Mouse (Mus musculus) MEL-GATA-1-ER (cell line): ENCODE data around the gene Rbm6.
A peak's percentile ranks its signal among the peaks of the same experiment; 100 is the strongest.

ENCODE experiments used
- DNase-seq: peaks from one replicate; pipeline ENCODE4 v3.0.0-alpha.2; 2012; ENCODE audit warnings: low read depth; ENCODE audit errors: extremely low read depth

Gene Rbm6

DNA sequence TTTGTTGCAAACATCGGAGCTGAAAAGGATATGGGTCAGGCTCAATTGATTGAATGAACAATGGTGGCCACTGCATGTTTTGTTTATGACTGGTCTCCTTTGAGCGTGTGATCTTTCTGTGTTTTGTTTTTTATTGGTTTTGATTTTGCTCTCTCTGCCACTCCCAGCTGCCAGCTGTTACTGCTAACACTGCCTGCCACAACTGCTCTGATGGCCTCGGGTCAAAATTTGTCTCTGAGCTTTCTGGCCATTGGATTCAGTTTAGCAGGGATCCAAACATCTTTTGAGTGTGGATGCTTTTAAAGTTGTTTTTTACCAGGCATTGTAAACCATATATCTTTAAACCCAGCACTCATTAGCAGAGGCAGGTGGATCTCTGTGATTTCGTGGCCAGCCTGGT lies 7.4 kb upstream of the Rbm6 start:
- DNase-seq, result no peak

DNA sequence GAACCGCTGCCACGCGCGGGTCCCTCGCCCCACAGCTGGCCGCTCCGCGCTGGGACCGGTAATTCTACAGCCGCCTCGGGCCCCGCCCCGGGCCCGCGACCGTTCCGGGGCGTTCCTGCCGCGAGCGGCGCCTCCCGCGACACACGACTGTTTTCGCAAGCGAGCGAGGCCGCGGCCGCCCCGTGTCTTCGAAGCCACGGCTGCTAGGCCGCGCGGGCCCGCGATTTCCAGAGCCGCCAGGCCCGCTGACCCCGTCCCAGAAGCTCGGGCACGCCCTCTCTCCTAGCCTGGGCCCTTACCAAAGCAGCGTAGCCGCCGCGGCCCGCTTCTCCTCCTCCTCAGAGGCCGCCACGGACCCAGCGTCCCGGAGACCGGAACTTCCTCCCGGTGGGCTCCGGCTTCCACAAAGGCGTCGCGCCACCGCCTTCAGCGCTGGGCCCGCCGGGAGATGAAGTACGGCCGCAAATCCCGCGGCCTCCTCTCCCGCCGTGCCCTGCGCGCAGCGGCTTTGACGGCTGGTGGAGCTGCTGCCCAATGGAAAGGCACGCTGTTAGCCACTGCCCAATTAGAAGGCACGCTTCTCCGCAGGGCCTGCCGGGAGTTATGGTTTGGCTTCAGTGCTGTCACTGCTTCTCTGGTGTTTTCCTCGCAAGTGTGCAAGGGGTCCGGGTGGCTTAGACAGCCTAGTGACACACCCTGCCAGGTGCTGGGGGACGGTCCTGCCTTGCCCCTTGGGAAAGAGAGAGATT lies 513 bp downstream of the Rbm6 start:
- DNase-seq, result peak; percentile 94

DNA sequence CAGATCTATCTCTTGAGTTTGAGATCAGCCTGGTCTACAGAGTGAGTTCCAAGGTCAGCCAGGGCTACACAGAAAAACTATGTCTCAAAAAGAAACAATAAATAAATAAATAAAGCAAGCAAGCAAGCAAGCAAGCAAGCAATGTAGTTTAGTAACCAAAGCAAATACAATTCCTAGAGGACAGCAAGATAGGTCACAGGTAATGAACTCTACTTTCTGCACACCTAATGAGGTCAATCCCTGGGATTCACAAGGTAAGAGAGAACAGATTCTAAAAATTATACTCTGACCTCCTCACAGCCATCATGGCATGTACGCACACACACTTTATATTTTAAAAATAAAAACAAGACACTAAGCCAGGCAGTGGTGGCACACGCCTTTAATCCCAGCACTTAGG lies 7.0 kb downstream of the Rbm6 start:
- no peak for DNase-seq

DNA sequence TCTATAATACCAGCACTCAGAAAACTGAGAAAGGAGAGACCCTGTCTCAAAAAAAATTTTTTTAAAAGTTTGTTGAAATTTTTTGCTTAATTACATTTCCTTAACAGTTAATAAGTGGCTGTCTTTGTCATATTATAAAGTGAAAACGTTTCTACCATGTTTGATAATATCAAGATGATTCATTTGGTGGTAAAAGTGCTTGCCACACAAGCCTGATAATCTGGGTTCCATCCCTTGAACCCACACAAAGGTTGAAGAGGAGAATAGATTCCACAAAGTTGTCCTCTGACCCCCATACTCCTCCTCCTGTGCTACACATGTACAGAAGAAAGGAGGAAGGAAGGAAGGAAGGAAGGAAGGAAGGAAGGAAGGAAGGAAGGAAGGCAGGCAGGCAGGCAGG lies 8.5 kb downstream of the Rbm6 start:
- DNase-seq, result no peak

DNA sequence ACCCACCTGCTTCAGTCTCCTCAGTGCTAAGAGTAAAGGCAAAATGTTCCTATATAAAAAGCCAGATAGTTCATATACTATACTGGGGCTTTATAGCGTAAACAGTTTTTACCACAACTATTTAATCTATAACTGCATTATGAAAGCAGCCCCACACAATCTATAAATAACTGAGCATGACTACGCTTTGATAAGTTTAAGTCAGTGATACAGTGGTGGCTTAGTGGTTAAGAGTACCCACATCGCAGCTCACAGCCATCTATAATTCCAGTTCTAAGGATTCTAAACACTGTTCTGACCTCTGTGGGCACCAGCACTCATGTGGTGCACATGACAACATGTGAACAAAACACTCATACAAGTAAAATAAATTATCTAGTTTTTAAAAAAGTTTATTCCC lies 14.7 kb downstream of the Rbm6 start:
- DNase-seq, result peak; percentile 23

DNA sequence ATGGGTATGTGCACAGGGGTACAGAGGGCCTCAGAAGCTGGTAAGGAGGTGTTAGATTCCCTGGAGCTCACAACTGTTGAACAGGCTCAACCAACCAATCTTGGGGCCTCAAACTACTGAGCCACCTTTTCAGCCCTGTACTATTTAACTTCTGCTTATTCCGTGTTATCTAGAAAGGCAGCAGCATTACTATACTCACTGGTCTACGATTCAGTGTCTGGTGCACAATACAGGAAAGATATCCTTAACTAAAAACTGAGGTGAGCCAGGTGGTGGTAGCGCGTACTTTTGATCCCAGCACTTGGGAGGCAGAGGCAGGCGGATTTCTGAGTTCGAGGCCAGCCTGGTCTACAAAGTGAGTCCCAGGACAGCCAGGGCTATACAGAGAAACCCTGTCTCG lies 24.1 kb downstream of the Rbm6 start:
- DNase-seq, result peak; percentile 58

DNA sequence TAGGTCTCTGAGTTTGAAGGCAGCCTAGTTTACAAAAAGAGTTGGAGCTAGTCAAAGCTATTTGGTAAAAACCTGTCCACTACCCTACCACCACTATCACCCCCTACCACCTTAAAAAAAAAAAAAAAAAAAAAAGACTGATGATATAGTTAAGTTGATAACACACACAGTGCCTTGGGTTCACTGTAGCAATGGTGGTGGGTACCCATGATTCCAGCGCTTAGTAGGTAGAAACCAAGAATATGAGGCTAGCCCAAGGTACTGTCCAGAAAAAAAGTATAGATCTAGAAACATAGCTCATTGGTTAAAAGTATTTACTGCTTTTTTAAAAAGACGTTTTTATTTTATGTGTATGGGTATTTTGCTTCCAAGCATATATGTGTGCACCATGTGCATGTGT lies 30.3 kb downstream of the Rbm6 start:
- no peak for DNase-seq

DNA sequence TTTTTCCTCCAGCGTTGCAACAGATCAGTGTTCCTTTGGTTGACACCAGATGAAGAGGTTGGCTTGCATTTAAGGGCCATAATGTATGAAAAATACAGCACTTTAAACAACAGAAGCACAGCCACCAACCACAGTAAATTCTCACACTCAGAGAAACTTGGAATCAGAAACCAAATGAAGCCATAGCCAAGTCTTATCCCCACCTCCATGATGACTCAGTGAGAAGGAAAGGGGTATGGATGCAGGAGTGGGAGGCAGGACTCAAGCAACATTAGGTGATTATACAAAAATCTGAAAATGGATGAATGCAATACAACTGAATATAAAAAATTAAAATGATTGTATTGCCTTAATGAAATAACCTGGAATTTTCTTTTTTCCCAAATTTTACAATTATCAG lies 34.2 kb downstream of the Rbm6 start:
- DNase-seq, result no peak

DNA sequence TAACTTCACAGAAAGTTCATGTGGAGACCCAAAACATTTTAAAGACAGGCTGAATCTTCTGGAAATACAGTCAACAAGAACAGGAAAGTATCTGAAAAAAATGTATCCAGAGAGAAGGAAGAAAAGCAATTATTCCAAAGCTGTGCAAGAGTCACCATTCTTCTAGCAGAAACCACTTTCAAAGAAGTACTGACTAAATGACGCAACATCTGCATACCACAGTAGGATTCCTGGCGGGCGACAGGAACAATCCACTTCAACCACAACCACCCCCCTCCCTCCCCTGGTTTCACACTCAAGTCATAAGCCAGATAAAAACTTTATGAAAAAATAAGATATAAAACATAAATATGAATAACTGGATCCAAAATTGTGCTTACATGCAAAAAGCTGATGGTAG lies 39.2 kb downstream of the Rbm6 start:
- no peak for DNase-seq

DNA sequence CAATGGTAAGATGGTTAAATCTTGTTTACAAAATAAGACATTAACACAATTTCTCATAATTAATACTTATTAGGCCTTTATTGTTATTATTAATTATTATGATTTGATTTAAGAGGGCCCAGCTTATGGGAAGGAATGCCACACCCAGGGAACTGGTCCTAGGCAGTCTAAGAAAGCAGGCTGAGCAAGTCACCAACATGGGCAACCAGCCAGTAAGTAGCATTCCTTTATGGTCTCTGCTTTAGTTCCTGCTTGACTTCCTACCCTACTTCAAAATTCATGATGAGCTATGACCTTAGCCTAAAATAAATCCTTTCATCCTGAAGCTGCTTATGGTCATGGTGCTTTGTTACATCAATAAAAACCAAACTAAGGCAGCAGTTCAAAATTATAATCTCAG lies 41.3 kb downstream of the Rbm6 start:
- DNase-seq, result no peak

DNA sequence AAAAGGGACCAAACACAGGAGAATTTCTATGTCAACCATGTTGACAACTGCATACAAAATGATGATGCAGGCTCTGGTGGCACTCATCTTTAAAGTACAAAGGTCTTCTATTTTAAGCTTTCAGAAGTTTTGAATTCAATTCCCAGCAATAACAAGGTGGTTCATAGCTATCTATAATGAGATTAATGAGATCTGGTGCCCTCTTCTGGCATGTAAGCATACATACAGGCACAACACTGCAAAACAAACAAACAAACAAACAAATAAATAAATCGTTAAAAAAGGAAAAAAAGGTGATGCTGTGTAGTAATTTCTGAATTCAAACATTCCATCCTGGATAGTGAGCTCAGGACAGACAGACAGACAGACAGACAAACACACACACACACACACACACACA lies 60.9 kb downstream of the Rbm6 start:
- no peak for DNase-seq

DNA sequence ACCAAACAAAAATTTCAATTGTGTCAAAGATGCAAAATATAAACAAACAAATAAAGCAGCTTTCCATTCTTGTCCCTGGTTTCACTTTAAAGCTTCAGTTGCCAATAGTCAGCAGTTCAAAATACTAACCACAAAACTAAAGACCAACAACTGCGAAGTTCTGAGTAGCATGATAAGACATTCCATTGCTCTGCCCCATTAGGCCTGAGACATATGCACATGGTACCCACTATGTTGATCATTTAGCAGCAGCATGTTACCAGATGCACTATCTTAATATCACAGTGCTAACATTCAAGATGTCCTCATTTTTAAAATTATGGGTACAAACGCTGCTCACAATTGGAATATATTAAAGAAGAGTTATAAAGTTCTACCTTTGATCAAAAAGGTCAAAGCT lies 62.1 kb downstream of the Rbm6 start:
- DNase-seq, result no peak

DNA sequence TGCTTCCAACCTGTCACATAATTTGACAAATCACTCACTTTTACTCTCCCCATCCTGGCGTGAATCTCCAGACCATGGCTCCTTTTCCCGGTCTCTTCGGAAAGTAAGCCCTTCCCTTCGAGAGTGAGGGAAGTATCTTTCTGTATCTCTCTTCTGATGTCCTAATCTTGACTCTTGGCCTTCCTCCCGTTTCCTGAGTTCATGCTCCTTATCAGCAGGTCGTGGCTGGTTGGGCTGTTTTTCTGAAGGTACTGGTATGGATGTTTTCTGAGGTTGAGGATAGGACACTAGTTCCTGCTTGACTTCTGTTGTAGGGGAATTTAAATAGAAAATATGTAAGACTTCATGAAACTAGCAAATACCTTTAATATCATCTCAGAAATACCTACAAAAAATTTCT lies 81.3 kb downstream of the Rbm6 start:
- DNase-seq, result no peak

DNA sequence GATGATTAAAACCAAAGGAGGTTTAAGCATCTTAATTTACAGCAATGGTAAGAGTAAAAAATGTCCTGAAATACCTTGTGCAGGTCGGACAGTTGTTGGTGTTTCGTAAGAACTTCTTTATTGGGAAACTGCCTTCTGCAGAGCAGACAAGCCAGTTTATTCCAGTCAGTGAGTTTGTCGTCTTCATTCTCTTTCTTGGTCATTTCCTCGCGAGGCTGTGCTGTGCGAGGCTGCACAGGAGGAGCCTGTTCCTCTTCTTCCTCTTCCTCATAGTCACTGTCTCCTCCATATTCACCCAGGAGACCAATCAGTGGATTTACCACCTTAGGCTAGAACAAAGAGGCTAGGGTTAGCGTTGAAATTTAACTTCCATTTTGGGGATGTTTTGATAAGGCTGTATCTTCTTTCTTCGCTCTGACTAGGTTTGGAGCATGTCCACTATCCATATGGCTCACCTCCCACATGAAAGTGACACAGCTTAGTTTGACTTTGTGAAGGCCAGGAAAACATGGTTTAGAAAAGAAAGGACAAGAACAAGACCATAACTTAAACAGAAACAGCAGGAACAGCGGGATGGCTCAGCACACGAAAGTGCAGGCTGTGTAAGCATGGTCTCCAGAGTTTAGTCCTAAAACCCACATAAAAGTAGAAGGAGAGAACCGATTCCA lies 90.4 kb downstream of the Rbm6 start:
- DNase-seq, result no peak

DNA sequence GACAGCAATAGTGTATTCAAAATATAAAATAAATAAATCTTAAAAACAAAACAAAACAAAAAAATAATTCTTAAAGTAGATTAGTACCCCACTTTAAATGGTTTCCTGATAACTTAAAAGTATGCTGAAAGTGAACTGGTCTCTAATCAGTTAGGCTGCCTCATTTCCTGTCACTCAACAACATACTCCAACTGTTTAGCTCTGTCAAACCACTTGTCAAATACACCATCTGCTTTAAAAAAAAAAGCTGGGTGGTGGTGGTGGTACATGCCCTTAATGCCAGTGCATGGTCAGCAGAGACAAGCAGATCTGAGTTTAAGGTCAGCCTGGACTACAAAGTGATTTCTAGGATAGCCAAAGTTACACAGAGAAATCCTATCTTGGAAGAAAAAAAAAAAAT lies 96.2 kb downstream of the Rbm6 start:
- DNase-seq, result no peak

DNA sequence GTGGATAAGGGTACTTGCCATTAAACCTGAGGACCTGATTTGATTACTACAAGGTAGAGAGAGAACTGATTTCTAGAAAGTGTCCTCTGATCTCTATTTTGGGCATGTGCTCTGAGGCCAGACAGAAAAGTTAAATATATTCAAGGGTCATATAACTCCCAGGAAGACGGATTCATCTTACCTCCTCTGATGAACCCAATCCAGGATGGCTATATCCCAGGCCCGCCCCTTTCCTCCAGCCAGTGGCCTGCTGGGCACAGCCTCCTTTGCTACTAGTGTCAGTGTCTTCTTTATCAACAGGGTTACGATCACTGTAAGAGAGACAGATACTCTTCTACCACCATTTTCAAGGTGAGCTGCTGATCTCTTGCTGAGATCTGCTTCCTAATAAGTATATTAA lies 98.6 kb downstream of the Rbm6 start:
- DNase-seq, result no peak

DNA sequence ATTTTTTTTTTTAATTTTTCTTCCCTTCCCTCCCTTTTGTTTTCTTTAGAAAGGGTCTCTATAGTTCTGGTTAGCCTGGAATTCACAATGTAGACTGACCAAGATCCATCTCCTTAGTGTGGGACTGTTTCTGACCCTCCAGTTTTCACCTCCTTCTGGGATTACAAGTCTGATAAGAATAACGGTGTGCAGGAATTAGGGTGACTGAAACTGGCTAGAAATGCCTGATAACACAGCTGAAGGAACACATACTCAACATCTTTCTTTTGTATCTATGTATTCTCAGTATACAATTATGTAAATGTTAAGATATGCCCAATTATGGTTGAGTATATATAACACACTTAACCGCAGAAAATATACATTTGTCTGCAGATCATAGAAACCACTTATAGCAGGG lies 101.3 kb downstream of the Rbm6 start:
- no peak for DNase-seq

DNA sequence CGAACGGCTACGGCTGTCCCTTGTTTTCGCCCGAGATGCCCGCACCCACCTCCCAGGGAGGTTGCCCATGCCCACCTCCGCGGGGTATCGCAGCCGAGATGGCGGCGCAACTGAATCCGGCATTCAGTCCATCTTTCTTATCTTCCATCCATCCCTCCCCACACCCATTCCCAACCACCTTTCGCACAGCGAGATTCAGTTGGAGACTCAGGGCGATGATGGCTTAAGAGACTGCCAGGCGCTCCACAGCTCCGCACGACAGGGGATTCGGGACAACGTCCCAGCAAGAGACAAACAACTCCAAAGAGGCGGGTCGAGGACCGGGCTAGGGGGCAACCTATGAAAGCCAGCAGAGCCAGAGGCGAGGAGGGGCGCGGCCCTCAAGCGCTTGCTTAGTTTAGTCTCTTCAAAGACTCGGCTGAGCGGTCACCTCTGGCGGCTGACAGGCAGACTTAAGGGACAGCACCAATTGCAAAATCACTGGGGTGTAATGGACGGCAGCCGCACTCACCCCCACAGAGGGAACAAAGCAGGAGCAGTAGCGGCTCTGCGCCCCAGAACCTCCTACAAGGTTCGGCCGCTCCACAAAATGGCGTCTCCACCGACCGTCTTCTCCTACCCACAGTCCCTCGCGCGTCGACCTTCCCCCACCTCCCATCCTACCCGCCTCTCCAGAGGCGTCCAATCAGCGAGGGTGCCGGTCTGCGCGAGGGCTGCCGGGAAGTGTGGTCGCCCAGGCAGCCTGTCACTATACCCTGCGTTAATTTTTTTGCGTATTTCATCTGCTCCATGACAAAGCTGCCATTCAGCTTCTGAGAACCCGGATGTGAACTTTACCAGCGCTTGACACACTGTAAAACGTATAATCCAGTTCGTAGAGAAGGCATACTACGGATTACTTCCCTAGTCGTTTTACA lies 102.4 kb downstream of the Rbm6 start, which contains the start of gene Rbm5:
Gene Rbm5, minus strand, starts transcription at position 623 of the 917 bp plus-strand sequence.
- peak; percentile 94 for DNase-seq

DNA sequence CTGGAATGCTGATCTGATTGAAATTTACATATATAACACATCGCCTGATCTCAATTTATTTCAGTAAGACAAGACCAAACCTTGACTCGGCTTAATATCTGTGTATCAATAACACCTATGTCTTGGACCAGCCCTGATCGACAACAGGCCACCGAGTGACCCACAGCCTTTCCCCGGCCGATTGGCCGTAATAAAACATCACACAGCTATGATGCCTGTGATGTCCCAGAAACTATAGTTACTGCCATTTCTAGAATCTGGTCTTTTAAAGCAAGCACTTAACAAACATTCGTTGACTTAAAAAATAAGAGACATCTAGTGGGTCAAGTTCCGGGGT lies 103.0 kb downstream of the Rbm6 start:
- DNase-seq, result no peak

DNA sequence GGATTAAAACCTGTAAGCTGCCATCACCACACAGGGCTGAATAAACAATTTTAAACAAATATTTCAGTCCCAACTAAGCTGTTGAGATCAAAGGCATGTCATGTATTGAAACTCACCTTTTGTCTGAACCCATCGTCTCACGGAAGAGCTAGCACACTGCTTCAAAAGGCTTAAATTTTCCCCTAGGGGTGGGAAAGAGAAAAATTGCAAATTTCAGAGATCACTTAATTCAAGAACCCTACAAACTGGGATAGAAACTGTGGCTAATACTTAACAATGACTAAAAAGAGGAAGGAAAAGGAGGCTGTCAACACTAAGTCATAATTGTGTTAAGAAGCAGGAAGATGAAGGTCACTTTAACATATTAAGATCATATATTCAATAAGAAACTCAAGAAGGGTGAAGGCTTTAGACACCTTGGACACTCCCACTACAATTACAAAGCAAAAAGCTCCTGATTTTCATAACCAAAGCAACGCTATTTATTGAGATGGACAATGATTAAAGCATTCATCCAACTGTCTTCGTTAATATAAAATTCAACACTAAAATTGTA lies 103.5 kb downstream of the Rbm6 start:
- DNase-seq, result peak; percentile 80

DNA sequence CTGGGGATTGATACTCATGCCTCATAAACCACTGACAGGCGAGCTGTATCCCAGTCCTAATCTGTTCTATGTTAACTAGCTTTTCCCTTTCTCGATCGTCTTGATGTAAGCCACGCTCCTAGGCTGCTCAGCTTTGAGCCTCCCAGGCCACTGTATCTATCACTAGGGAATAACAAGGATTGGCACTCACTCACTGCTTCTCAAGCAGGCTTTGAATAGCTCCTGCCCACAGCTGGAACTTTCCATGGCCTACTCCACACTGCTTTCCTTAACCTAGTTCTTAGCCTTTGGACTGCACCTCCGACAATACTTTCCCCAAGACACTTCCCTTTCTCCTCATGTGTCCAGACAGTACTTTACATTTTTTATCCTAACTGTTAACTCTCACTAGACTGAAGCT lies 104.2 kb downstream of the Rbm6 start:
- no peak for DNase-seq

DNA sequence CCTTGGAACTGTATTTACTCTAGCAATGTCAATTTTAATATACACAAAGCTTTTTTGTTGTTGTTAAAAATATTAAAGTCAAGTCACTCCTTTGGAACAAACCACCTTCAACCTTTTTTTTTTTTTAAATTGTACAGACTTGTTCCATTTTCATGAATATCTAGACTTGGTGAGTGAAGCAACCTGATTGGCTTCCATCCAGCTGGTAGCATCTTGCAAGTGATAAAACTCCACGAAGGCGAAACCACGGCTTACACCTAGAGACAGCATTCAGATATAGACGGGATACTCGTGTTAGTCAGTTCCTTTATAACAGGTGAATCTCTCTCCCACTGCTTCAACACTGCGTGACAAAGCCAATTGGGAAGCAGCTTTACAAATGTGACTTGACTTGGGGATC lies 113.4 kb downstream of the Rbm6 start:
- no peak for DNase-seq
